In the genomic region with DNA sequence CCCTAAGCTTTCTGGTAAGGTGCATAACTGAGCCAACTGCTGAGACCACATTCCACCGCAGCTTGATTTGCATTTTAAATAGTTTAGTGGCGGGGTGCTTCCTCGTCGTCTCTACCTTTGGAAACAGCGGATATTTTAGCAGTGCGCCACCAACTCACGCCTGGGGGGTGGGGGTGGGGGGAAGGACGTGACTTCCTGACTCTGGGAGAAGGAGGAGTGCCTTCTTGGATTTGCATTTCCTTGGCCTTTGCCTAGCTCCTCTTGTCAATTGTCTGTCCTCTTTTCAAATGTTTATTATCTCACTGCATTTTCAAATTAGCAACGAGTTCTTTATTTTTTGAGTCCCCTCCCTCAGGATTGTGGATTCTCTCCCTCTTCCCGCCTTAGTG, we compare ENCODE assay signal across 10 mouse cellular contexts. TPM values are rescaled to one million over a fixed set of nuclear protein-coding genes. Genes with fewer than 3 reads are reported as not detected.
DNase-seq lines count a peak whose midpoint lies in the region; ATAC-seq lines count a peak whose summit lies in the region.
"Had no signal": no experiment of that assay in that cellular context is flagged by ENCODE, and none has a peak within 500 bp of the region (broad histone marks: within the 10 kb centered on the region; RNA-seq: fewer than 3 reads in every experiment).

No protein-coding gene starts in this region.

- H3K27me3 ChIP-seq in kidney, embryonic 15.5 days: peaks cover 29% of the 10 kb centered on the region
- peaks cover 28% of the 10 kb centered on the region for H3K27me3 ChIP-seq in forebrain, embryonic 11.5 days (ENCODE audit: control insufficient read depth, insufficient read depth, low read length)
- peaks cover 34% of the 10 kb centered on the region for H3K27me3 ChIP-seq in limb, embryonic 12.5 days
- H3K27me3 ChIP-seq in neural tube, embryonic 15.5 days (replicated peaks): peaks cover 33% of the 10 kb centered on the region

- no peaks in the 10 kb centered on the region for H3K36me3 ChIP-seq in kidney, embryonic 15.5 days
- H3K36me3 ChIP-seq in forebrain, embryonic 11.5 days (ENCODE audit: control insufficient read depth, insufficient read depth, low read length): no peaks in the 10 kb centered on the region
- H3K36me3 ChIP-seq in limb, embryonic 12.5 days: no peaks in the 10 kb centered on the region
- no peaks in the 10 kb centered on the region for H3K36me3 ChIP-seq in neural tube, embryonic 15.5 days
- H3K36me3 ChIP-seq: G1E had no signal

- H3K9me3 ChIP-seq in kidney, embryonic 15.5 days (replicated peaks): no peaks in the 10 kb centered on the region
- H3K9me3 ChIP-seq in forebrain, embryonic 11.5 days (ENCODE audit: control insufficient read depth, low read length): no peaks in the 10 kb centered on the region
- H3K9me3 ChIP-seq in limb, embryonic 12.5 days: no peaks in the 10 kb centered on the region
- H3K9me3 ChIP-seq in neural tube, embryonic 15.5 days (replicated peaks): no peaks in the 10 kb centered on the region

- peak overlapping the region; percentile 72 for H3K4me2 ChIP-seq in kidney, embryonic 15.5 days
- H3K4me2 ChIP-seq in forebrain, embryonic 11.5 days (ENCODE audit: low read depth, low read length, severe bottlenecking): peak overlapping the region; percentile 20; the same call in 1 of the 2 replicates
- peak overlapping the region; percentile 88 for H3K4me2 ChIP-seq in limb, embryonic 12.5 days
- peak overlapping the region; percentile 55 for H3K4me2 ChIP-seq in neural tube, embryonic 15.5 days

- peak overlapping the region; percentile 27 for H3K4me3 ChIP-seq in kidney, embryonic 15.5 days (replicated peaks)
- no peak overlapping the region for H3K4me3 ChIP-seq in forebrain, embryonic 11.5 days (ENCODE audit: low read depth, low read length)
- peak overlapping the region; percentile 45 for H3K4me3 ChIP-seq in limb, embryonic 12.5 days (replicated peaks)
- peak overlapping the region; percentile 6; the same call in 1 of the 2 replicates for H3K4me3 ChIP-seq in neural tube, embryonic 15.5 days (replicated peaks)

- no peak overlapping the region for H3K9ac ChIP-seq in kidney, embryonic 15.5 days
- H3K9ac ChIP-seq in forebrain, embryonic 11.5 days (ENCODE audit: low read length): no peak overlapping the region
- H3K9ac ChIP-seq in limb, embryonic 12.5 days (replicated peaks): no peak overlapping the region
- H3K9ac ChIP-seq in neural tube, embryonic 15.5 days (replicated peaks): no peak overlapping the region

- no peak overlapping the region for H3K27ac ChIP-seq in kidney, embryonic 15.5 days
- no peak overlapping the region for H3K27ac ChIP-seq in forebrain, embryonic 11.5 days (ENCODE audit: low read depth, low read length)
- H3K27ac ChIP-seq in limb, embryonic 12.5 days: no peak overlapping the region
- H3K27ac ChIP-seq in neural tube, embryonic 15.5 days (replicated peaks): no peak overlapping the region

- peaks cover 23% of the 10 kb centered on the region for H3K4me1 ChIP-seq in kidney, embryonic 15.5 days
- H3K4me1 ChIP-seq in forebrain, embryonic 11.5 days (replicated peaks; ENCODE audit: control insufficient read depth, insufficient read depth, low read length): peaks cover 3% of the 10 kb centered on the region; the same call in 1 of the 2 replicates
- peaks cover 18% of the 10 kb centered on the region for H3K4me1 ChIP-seq in limb, embryonic 12.5 days (replicated peaks)
- peaks cover 19% of the 10 kb centered on the region for H3K4me1 ChIP-seq in neural tube, embryonic 15.5 days

- DNase-seq in kidney, postnatal 4 days: no peak
- no peak for DNase-seq in forebrain, embryonic 11.5 days (ENCODE audit: low spot score)
- DNase-seq in T-cell, adult 2 months (ENCODE audit: low spot score): no peak
- no peak for DNase-seq in frontal cortex, postnatal 14 days (ENCODE audit: low spot score in 2 of 2)
- no peak for DNase-seq in kidney, postnatal 14 days

- ATAC-seq in kidney, embryonic 15.5 days (replicated peaks; ENCODE audit: low FRiP score): peak; percentile 11; the same call in 1 of the 2 replicates
- no peak for ATAC-seq in forebrain, embryonic 11.5 days (replicated peaks; ENCODE audit: low FRiP score)
- ATAC-seq in limb, embryonic 12.5 days (ENCODE audit: insufficient number of reproducible peaks, insufficient read depth, low FRiP score, low TSS enrichment, low read depth): no peak
- ATAC-seq in neural tube, embryonic 15.5 days (ENCODE audit: low FRiP score): no peak

- WGBS in kidney, embryonic 15.5 days: 2% methylated on average over 10 of the region's 10 CpGs
- WGBS in forebrain, embryonic 11.5 days: 1% methylated on average over 10 of the region's 10 CpGs
- 2% methylated on average over 10 of the region's 10 CpGs for WGBS in limb, embryonic 12.5 days
- WGBS in neural tube, embryonic 15.5 days: 1% methylated on average over 10 of the region's 10 CpGs

RNA-seq across cellular contexts. Expression of a gene that starts 1.4 kb away (rescaled TPM):
- polyA plus RNA-seq in kidney, embryonic 15.5 days (2015; fragmentation: Nextera tagmentation; extraction: Ambion mirVana): 0.13 and 1.2 TPM in 2 replicates
- 0.19 TPM in 1 of 2 replicates, not detected in the other for polyA plus RNA-seq in forebrain, embryonic 11.5 days (2014; fragmentation: Nextera tagmentation; extraction: Ambion mirVana)
- polyA plus RNA-seq in limb, embryonic 12.5 days (2016; fragmentation: Nextera tagmentation; extraction: Ambion mirVana): 1.1 and 2.7 TPM in 2 replicates
- polyA plus RNA-seq in neural tube, embryonic 15.5 days (2015; fragmentation: Nextera tagmentation; extraction: Ambion mirVana): 0.08 TPM in 1 of 2 replicates, not detected in the other
- polyA plus RNA-seq: G1E; thymus, postnatal 0 days had no signal

Comparison
In these comparisons a context has a peak if more than half of its experiments do, and no peak if none do; other contexts are left out.
1. H3K4me2 ChIP-seq: peak in every context shown above with its lines; median percentile 88 in limb, embryonic 12.5 days; 72 in kidney, embryonic 15.5 days; 55 in neural tube, embryonic 15.5 days; 20 in forebrain, embryonic 11.5 days.